Mouse (Mus musculus): ENCODE data around the gene 1700123O20Rik. TPM values are rescaled to one million over a fixed set of nuclear protein-coding genes. Genes with fewer than 3 reads are reported as not detected.

The 1700123O20Rik gene
- polyA plus RNA-seq, 1 experiment from 2014 or later: 78.9 TPM

GRCm38 (mm10) chr14:54664477-54665222 is 21.4 kb upstream of the 1700123O20Rik start:
- Histone ChIP-seq H3K4me2 (ENCODE audit: low read depth, low read length) (no peak overlapping the region), H3K27ac (ENCODE audit: low read length) (no peak overlapping the region), H3K4me3 (ENCODE audit: low read length) (no peak overlapping the region), H3K27me3 (ENCODE audit: control insufficient read depth, insufficient read depth, low read depth, low read length) (no peaks in the 10 kb centered on the region), H3K9ac (ENCODE audit: low read length) (no peak overlapping the region), H3K4me1 (replicated peaks; ENCODE audit: control insufficient read depth, insufficient read depth, low read length) (no peaks in the 10 kb centered on the region), H3K9me3 (ENCODE audit: control insufficient read depth, low read length) (no peaks in the 10 kb centered on the region), H3K36me3 (ENCODE audit: control insufficient read depth, insufficient read depth, low read length) (peaks cover 77% of the 10 kb centered on the region)
- 86% methylated on average over 10 of the region's 10 CpGs for WGBS
- ATAC-seq (ENCODE audit: low read depth): no peak

DNA sequence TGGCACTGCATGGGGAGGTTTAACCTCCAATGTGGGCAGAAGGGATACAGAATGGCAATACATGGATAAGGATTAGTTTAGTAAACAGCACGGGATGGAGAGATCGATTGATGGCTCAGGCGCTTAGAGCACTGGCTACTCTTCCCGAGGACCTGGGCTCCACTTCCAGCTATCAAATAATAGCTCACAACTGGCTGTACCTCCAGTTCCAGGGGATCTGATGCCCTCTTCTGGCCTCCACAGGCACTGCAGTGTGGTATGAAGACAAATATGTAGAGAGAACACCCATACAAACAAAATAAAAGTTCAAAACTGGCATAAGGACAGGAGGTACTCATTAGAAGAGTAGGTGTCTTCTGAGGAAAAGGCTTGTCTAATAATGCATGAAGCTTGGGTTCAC is 16.6 kb upstream of the 1700123O20Rik start:
- no peak overlapping the region for H3K27ac ChIP-seq (ENCODE audit: low read length)
- 76% methylated on average over 4 of the region's 4 CpGs for WGBS
- no peak overlapping the region for H3K9ac ChIP-seq (ENCODE audit: low read length)
- no peaks in the 10 kb centered on the region for H3K9me3 ChIP-seq (ENCODE audit: control insufficient read depth, low read length)
- no peaks in the 10 kb centered on the region; the same call in 1 of the 2 replicates for H3K4me1 ChIP-seq (replicated peaks; ENCODE audit: control insufficient read depth, insufficient read depth, low read length)
- no peak overlapping the region for H3K4me2 ChIP-seq (ENCODE audit: low read depth, low read length)
- no peak overlapping the region for H3K4me3 ChIP-seq (ENCODE audit: low read length)
- peaks cover 44% of the 10 kb centered on the region for H3K36me3 ChIP-seq (ENCODE audit: control insufficient read depth, insufficient read depth, low read length)
- no peak for ATAC-seq (ENCODE audit: low read depth)
- H3K27me3 ChIP-seq (ENCODE audit: control insufficient read depth, insufficient read depth, low read depth, low read length): no peaks in the 10 kb centered on the region

DNA sequence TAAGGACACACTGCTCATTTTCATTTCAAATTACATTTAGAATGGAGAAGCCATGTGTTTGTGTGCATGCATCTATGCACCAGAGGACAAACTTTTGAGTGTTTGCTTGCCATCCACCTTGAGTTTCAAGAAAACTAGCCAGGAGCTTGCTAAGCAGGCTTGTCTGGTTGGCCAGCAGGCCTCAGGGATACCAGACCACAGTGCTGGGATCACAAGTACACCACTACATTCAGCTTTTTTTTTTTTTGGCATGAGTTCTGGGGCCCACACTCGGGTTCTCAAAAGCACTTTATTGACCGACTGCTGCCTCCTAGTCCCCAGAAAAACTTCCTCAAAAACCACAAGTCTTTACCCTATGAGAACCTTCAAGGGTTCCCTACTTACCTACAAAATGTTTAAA is 11.7 kb upstream of the 1700123O20Rik start:
- no peaks in the 10 kb centered on the region; the same call in 1 of the 2 replicates for H3K4me1 ChIP-seq (replicated peaks; ENCODE audit: control insufficient read depth, insufficient read depth, low read length)
- ATAC-seq (ENCODE audit: low read depth): peak; percentile 26; the same call in 1 of the 2 replicates
- H3K4me2 ChIP-seq (ENCODE audit: low read depth, low read length): no peak overlapping the region
- H3K4me3 ChIP-seq (ENCODE audit: low read length): no peak overlapping the region
- H3K27ac ChIP-seq (ENCODE audit: low read length): 0 out of 2 replicates have a peak overlapping the region, but pooled peaks have one; percentile 1
- H3K27me3 ChIP-seq (ENCODE audit: control insufficient read depth, insufficient read depth, low read depth, low read length): no peaks in the 10 kb centered on the region
- H3K36me3 ChIP-seq (ENCODE audit: control insufficient read depth, insufficient read depth, low read length): peaks cover 29% of the 10 kb centered on the region
- no peak overlapping the region for H3K9ac ChIP-seq (ENCODE audit: low read length)
- WGBS: 42% methylated on average over 2 of the region's 2 CpGs
- no peaks in the 10 kb centered on the region for H3K9me3 ChIP-seq (ENCODE audit: control insufficient read depth, low read length)

DNA sequence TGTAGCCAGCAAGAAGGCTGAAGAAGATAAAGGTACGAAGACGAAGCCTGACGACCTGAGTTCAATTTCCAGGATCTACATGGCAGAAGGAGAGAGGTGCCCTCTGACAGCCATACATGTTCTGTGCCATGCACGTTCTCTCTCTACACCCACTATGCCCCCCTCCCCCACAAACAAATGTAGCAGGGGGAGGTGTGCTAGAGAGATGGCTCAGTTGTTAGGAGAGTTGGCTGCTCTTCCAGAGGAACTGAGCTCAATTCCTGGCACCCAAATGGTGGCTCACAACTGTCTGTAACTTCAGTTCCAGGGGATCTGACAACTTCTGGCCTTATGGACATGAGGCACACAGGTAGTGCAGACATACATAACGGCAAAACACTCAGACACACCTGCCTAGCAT is 9.7 kb upstream of the 1700123O20Rik start:
- ATAC-seq (ENCODE audit: low read depth): no peak
- H3K4me3 ChIP-seq (ENCODE audit: low read length): no peak overlapping the region
- H3K36me3 ChIP-seq (ENCODE audit: control insufficient read depth, insufficient read depth, low read length): peaks cover 28% of the 10 kb centered on the region
- no peak overlapping the region for H3K4me2 ChIP-seq (ENCODE audit: low read depth, low read length)
- WGBS: 89% methylated on average over 5 of the region's 5 CpGs
- no peaks in the 10 kb centered on the region; the same call in 1 of the 2 replicates for H3K4me1 ChIP-seq (replicated peaks; ENCODE audit: control insufficient read depth, insufficient read depth, low read length)
- no peaks in the 10 kb centered on the region for H3K27me3 ChIP-seq (ENCODE audit: control insufficient read depth, insufficient read depth, low read depth, low read length)
- no peaks in the 10 kb centered on the region for H3K9me3 ChIP-seq (ENCODE audit: control insufficient read depth, low read length)
- no peak overlapping the region for H3K9ac ChIP-seq (ENCODE audit: low read length)
- H3K27ac ChIP-seq (ENCODE audit: low read length): no peak overlapping the region

- Histone ChIP-seq H3K9me3 (ENCODE audit: control insufficient read depth, low read length) (no peaks in the 10 kb centered on the region), H3K27ac (ENCODE audit: low read length) (no peak overlapping the region), H3K4me2 (ENCODE audit: low read depth, low read length) (no peak overlapping the region), H3K27me3 (ENCODE audit: control insufficient read depth, insufficient read depth, low read depth, low read length) (no peaks in the 10 kb centered on the region), H3K4me1 (replicated peaks; ENCODE audit: control insufficient read depth, insufficient read depth, low read length) (peaks cover 3% of the 10 kb centered on the region; the same call in 1 of the 2 replicates), H3K36me3 (ENCODE audit: control insufficient read depth, insufficient read depth, low read length) (peaks cover 33% of the 10 kb centered on the region), H3K9ac (ENCODE audit: low read length) (no peak overlapping the region), H3K4me3 (ENCODE audit: low read length) (no peak overlapping the region)
- no peak for ATAC-seq (ENCODE audit: low read depth)
- 77% methylated on average over 16 of the region's 16 CpGs for WGBS
These were observed 7.2 kb upstream of the 1700123O20Rik start for GRCm38 (mm10) chr14:54678657-54679304.

DNA sequence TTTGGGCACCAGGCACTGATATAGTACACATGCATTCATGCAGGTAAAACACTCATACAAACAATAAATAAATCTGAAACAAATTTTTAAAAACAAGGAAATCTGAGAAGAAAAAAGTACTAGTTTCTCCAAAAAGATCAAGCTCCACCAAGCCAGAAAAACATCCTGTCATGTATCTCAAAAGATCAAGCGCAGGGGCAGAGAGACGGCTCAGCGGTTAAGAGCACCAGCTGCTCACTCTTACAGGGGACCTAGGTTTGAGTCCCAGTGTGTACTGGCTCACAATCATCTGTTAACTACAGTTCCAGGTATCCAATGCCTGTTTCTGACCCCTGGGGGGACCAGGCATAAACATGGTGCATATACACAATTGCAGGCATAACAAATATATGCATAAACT is 3.6 kb upstream of the 1700123O20Rik start:
- Histone ChIP-seq H3K4me2 (ENCODE audit: low read depth, low read length) (no peak overlapping the region), H3K27ac (ENCODE audit: low read length) (no peak overlapping the region), H3K9ac (ENCODE audit: low read length) (no peak overlapping the region), H3K9me3 (ENCODE audit: control insufficient read depth, low read length) (no peaks in the 10 kb centered on the region), H3K4me3 (ENCODE audit: low read length) (no peak overlapping the region), H3K36me3 (ENCODE audit: control insufficient read depth, insufficient read depth, low read length) (peaks cover 24% of the 10 kb centered on the region), H3K27me3 (ENCODE audit: control insufficient read depth, insufficient read depth, low read depth, low read length) (no peaks in the 10 kb centered on the region), H3K4me1 (replicated peaks; ENCODE audit: control insufficient read depth, insufficient read depth, low read length) (peaks cover 10% of the 10 kb centered on the region; the same call in 1 of the 2 replicates)
- WGBS: 85% methylated on average over 3 of the region's 3 CpGs
- ATAC-seq (ENCODE audit: low read depth): no peak

DNA sequence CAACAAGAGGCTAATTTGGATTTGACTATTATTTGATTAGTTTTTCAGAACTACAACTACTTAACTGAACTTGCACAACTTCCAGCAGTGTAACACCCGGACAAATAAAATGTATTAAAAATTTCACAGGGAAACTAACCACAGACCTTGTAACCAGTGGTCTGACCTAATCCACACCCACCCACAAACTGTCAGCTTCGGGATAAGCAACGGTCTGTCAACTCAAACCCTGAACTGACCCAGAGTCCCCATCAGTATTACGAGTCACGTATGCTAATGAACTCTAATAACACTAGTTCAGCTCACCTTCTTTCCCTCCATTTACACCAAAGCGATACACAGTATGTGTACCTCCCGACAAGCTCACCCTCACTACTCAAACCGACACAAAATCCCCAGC is 545 bp upstream of the 1700123O20Rik start:
- 5% methylated on average over 8 of the region's 8 CpGs for WGBS
- Histone ChIP-seq H3K36me3 (ENCODE audit: control insufficient read depth, insufficient read depth, low read length) (peaks cover 19% of the 10 kb centered on the region; the same call in 1 of the 2 replicates), H3K27ac (ENCODE audit: low read length) (peak overlapping the region; percentile 96), H3K9ac (ENCODE audit: low read length) (peak overlapping the region; percentile 99), H3K4me1 (replicated peaks; ENCODE audit: control insufficient read depth, insufficient read depth, low read length) (peaks cover 21% of the 10 kb centered on the region), H3K4me3 (ENCODE audit: low read length) (peak overlapping the region; percentile 89), H3K27me3 (ENCODE audit: control insufficient read depth, insufficient read depth, low read depth, low read length) (no peaks in the 10 kb centered on the region), H3K9me3 (ENCODE audit: control insufficient read depth, low read length) (no peaks in the 10 kb centered on the region), H3K4me2 (ENCODE audit: low read depth, low read length) (peak overlapping the region; percentile 86)
- no peak for ATAC-seq (ENCODE audit: low read depth)

DNA sequence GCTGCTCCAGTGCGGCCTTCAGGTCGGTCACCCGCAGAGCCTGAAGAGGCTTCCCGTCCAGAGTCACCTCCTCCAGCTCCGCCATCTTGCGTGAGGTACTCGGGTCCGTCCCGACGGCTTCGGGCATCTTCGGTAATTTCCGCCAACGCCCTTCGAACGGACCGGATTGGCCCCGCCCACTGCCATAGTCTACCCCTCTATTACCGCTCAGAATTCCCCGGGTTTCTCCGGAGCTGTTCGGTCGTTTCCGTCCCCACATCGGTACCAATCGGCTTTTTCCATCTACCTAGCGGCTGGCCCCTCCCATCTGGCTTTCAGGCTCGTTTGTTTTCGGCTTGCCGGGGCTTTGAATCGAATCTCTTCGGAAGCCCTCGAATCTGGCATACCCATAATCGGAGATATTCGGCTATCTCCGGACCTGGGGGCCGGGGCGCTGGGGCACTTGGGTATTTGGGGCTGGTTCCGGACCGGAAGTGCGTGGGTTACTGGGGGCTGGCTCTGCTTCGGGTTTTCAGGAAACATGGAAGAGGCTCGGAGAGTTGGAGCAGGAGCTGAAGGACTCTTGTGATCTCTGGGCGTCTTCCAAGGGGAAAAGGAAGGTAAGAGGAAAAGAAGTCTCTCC is 617 bp downstream of the 1700123O20Rik start, which contains the start of gene Acin1:
Acin1 (minus strand) TSS at position 410 of the 622 bp plus-strand sequence.
- no peaks in the 10 kb centered on the region for H3K27me3 ChIP-seq (ENCODE audit: control insufficient read depth, insufficient read depth, low read depth, low read length)
- H3K27ac ChIP-seq (ENCODE audit: low read length): peak within 1 kb of the TSS; percentile 96
- H3K9me3 ChIP-seq (ENCODE audit: control insufficient read depth, low read length): no peaks in the 10 kb centered on the region
- under 1% methylated on average over 44 of the region's 44 CpGs for WGBS
- H3K9ac ChIP-seq (ENCODE audit: low read length): peak within 1 kb of the TSS; percentile 99
- peak; percentile 97 for ATAC-seq (ENCODE audit: low read depth)
- peak within 1 kb of the TSS; percentile 89 for H3K4me3 ChIP-seq (ENCODE audit: low read length)
- H3K4me2 ChIP-seq (ENCODE audit: low read depth, low read length): peak within 1 kb of the TSS; percentile 86
- peaks cover 21% of the 10 kb centered on the region for H3K36me3 ChIP-seq (ENCODE audit: control insufficient read depth, insufficient read depth, low read length)
- H3K4me1 ChIP-seq (replicated peaks; ENCODE audit: control insufficient read depth, insufficient read depth, low read length): peaks cover 21% of the 10 kb centered on the region

- Histone ChIP-seq H3K4me3 (ENCODE audit: low read length) (peak overlapping the region; percentile 89), H3K4me2 (ENCODE audit: low read depth, low read length) (peak overlapping the region; percentile 65), H3K4me1 (replicated peaks; ENCODE audit: control insufficient read depth, insufficient read depth, low read length) (peaks cover 21% of the 10 kb centered on the region), H3K9me3 (ENCODE audit: control insufficient read depth, low read length) (no peaks in the 10 kb centered on the region), H3K36me3 (ENCODE audit: control insufficient read depth, insufficient read depth, low read length) (peaks cover 19% of the 10 kb centered on the region), H3K9ac (ENCODE audit: low read length) (peak overlapping the region; percentile 99), H3K27ac (ENCODE audit: low read length) (peak overlapping the region; percentile 96), H3K27me3 (ENCODE audit: control insufficient read depth, insufficient read depth, low read depth, low read length) (no peaks in the 10 kb centered on the region)
- WGBS: 3% methylated on average over 8 of the region's 8 CpGs
- ATAC-seq (ENCODE audit: low read depth): no peak
These were observed 1.2 kb downstream of the 1700123O20Rik start for GRCm38 (mm10) chr14:54687251-54687650.
